Mouse (Mus musculus): ENCODE data around the gene Glb1l3. TPM values are rescaled to one million over a fixed set of nuclear protein-coding genes. Genes with fewer than 3 reads are reported as not detected.
A peak's percentile ranks its signal among the peaks of the same experiment; 100 is the strongest.

Gene Glb1l3
- total and polyA plus RNA-seq, 2 experiments: not detected

GRCm38 (mm10) chr9:26778421-26778820, 82.3 kb downstream of the Glb1l3 start:
- Histone ChIP-seq H3K27me3 (ENCODE audit: control insufficient read depth, insufficient read depth, low read length) (no peaks in the 10 kb centered on the region), H3K4me1 (ENCODE audit: control insufficient read depth, insufficient read depth, low read length) (no peaks in the 10 kb centered on the region), H3K9ac (ENCODE audit: low read depth, low read length) (no peak overlapping the region), H3K27ac (replicated peaks; ENCODE audit: insufficient read depth, low read depth, low read length) (no peak overlapping the region), H3K36me3 (ENCODE audit: control insufficient read depth, insufficient read depth, low read length) (no peaks in the 10 kb centered on the region), H3K79me2 (ENCODE audit: control insufficient read depth, insufficient read depth, low read length) (no peaks in the 10 kb centered on the region), H3K4me3 (ENCODE audit: insufficient read depth, low read depth, low read length) (no peak overlapping the region)
- WGBS: 78% methylated on average over 7 of the region's 7 CpGs
- TF ChIP-seq CTCF (IDR thresholded peaks at IDR 0.05; ENCODE audit: low read depth, low read length) (no peak), POLR2A (IDR thresholded peaks at IDR 0.05; ENCODE audit: extremely low read depth, insufficient read depth, low read length) (no peak)
- DNase-seq (ENCODE audit: extremely low read depth, low read depth, low spot score): no peak

GRCm38 (mm10) chr9:26776122-26776902, 84.4 kb downstream of the Glb1l3 start:
- 57% methylated on average over 6 of the region's 6 CpGs for WGBS

GRCm38 (mm10) chr9:26775700-26776099, 85.0 kb downstream of the Glb1l3 start:
- WGBS: 56% methylated on average over 2 of the region's 2 CpGs
- no peak for DNase-seq (ENCODE audit: extremely low read depth, low read depth, low spot score)
- Histone ChIP-seq H3K79me2 (ENCODE audit: control insufficient read depth, insufficient read depth, low read length) (no peaks in the 10 kb centered on the region), H3K4me1 (ENCODE audit: control insufficient read depth, insufficient read depth, low read length) (no peaks in the 10 kb centered on the region), H3K27me3 (ENCODE audit: control insufficient read depth, insufficient read depth, low read length) (no peaks in the 10 kb centered on the region), H3K27ac (replicated peaks; ENCODE audit: insufficient read depth, low read depth, low read length) (no peak overlapping the region), H3K36me3 (ENCODE audit: control insufficient read depth, insufficient read depth, low read length) (no peaks in the 10 kb centered on the region), H3K9ac (ENCODE audit: low read depth, low read length) (no peak overlapping the region), H3K4me3 (ENCODE audit: insufficient read depth, low read depth, low read length) (no peak overlapping the region)
- TF ChIP-seq CTCF (IDR thresholded peaks at IDR 0.05; ENCODE audit: low read depth, low read length) (no peak), POLR2A (IDR thresholded peaks at IDR 0.05; ENCODE audit: extremely low read depth, insufficient read depth, low read length) (no peak)

More at GRCm38 (mm10) chr9:26776122-26776902, 84.4 kb downstream of the Glb1l3 start:
- TF ChIP-seq CTCF (IDR thresholded peaks at IDR 0.05; ENCODE audit: low read depth, low read length) (peak; percentile 65), POLR2A (IDR thresholded peaks at IDR 0.05; ENCODE audit: extremely low read depth, insufficient read depth, low read length) (no peak)
- Histone ChIP-seq H3K27me3 (ENCODE audit: control insufficient read depth, insufficient read depth, low read length) (no peaks in the 10 kb centered on the region), H3K36me3 (ENCODE audit: control insufficient read depth, insufficient read depth, low read length) (no peaks in the 10 kb centered on the region), H3K9ac (ENCODE audit: low read depth, low read length) (no peak overlapping the region), H3K79me2 (ENCODE audit: control insufficient read depth, insufficient read depth, low read length) (no peaks in the 10 kb centered on the region), H3K4me1 (ENCODE audit: control insufficient read depth, insufficient read depth, low read length) (no peaks in the 10 kb centered on the region), H3K27ac (replicated peaks; ENCODE audit: insufficient read depth, low read depth, low read length) (no peak overlapping the region), H3K4me3 (ENCODE audit: insufficient read depth, low read depth, low read length) (no peak overlapping the region)
- peak; percentile 39 for DNase-seq (ENCODE audit: extremely low read depth, low read depth, low spot score)

DNA sequence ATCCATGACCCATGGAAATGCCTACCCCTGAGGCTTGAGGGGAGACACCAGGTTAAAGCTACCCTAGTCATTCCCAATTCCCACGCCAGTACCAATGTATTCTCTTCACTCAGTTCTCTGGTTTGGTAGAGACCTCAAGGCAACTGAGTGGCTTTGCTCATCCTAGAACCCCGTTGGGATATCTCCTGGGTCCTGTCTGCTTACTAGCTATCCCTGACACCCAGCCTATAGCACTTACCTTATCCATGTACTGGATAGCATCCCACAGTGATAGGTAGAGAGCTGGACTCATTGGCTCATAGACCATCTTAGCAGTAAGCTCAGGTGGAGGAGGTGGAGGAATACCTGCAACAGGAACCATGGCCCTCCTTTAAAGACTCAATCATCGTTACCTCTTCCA, 92.5 kb downstream of the Glb1l3 start:
- H3K4me1 ChIP-seq (ENCODE audit: control insufficient read depth, insufficient read depth, low read length): no peaks in the 10 kb centered on the region
- no peak for TF ChIP-seq CTCF (IDR thresholded peaks at IDR 0.05; ENCODE audit: low read depth, low read length)
- no peak for TF ChIP-seq POLR2A (IDR thresholded peaks at IDR 0.05; ENCODE audit: extremely low read depth, insufficient read depth, low read length)
- no peak overlapping the region for H3K9ac ChIP-seq (ENCODE audit: low read depth, low read length)
- H3K36me3 ChIP-seq (ENCODE audit: control insufficient read depth, insufficient read depth, low read length): no peaks in the 10 kb centered on the region
- no peak overlapping the region for H3K27ac ChIP-seq (replicated peaks; ENCODE audit: insufficient read depth, low read depth, low read length)
- H3K79me2 ChIP-seq (ENCODE audit: control insufficient read depth, insufficient read depth, low read length): no peaks in the 10 kb centered on the region
- H3K4me3 ChIP-seq (ENCODE audit: insufficient read depth, low read depth, low read length): no peak overlapping the region
- H3K27me3 ChIP-seq (ENCODE audit: control insufficient read depth, insufficient read depth, low read length): no peaks in the 10 kb centered on the region; the same call in 1 of the 2 replicates
- 64% methylated on average over 3 of the region's 3 CpGs for WGBS
- DNase-seq (ENCODE audit: extremely low read depth, low read depth, low spot score): no peak

Other genes with a start within 250 kb of the Glb1l3 start
- gene B3gat1, start 127.2 kb downstream of the Glb1l3 start, total RNA-seq (2014; rRNA removed): not detected in 2 replicates
- not detected in 2 replicates for gene B3gat1, start 127.2 kb downstream of the Glb1l3 start, polyA plus RNA-seq (2012; rRNA removed)
- gene Glb1l2, start 54.4 kb downstream of the Glb1l3 start, total RNA-seq (2014; rRNA removed): 0.09 and 0.13 TPM in 2 replicates
- gene Glb1l2, start 54.4 kb downstream of the Glb1l3 start, polyA plus RNA-seq (2012; rRNA removed): not detected in 2 replicates
- not detected in 2 replicates for gene Gm1110, start 62.2 kb upstream of the Glb1l3 start, total RNA-seq (2014; rRNA removed)
- gene Gm1110, start 62.2 kb upstream of the Glb1l3 start, polyA plus RNA-seq (2012; rRNA removed): not detected in 2 replicates
- gene Acad8, start 138.7 kb upstream of the Glb1l3 start, total RNA-seq (2014; rRNA removed): 45.7 and 47.3 TPM in 2 replicates
- 42.5 and 43.5 TPM in 2 replicates for gene Acad8, start 138.7 kb upstream of the Glb1l3 start, polyA plus RNA-seq (2012; rRNA removed)
- 23.1 and 24.3 TPM in 2 replicates for gene Thyn1, start 138.8 kb upstream of the Glb1l3 start, total RNA-seq (2014; rRNA removed)
- 5.9 and 6.8 TPM in 2 replicates for gene Thyn1, start 138.8 kb upstream of the Glb1l3 start, polyA plus RNA-seq (2012; rRNA removed)
- 14.1 and 15.4 TPM in 2 replicates for gene Vps26b, start 169.2 kb upstream of the Glb1l3 start, total RNA-seq (2014; rRNA removed)
- gene Vps26b, start 169.2 kb upstream of the Glb1l3 start, polyA plus RNA-seq (2012; rRNA removed): 14.8 and 15.7 TPM in 2 replicates
- gene Ncapd3, start 169.3 kb upstream of the Glb1l3 start, total RNA-seq (2014; rRNA removed): 9.6 TPM in 2 replicates
- 4.6 and 7.1 TPM in 2 replicates for gene Ncapd3, start 169.3 kb upstream of the Glb1l3 start, polyA plus RNA-seq (2012; rRNA removed)